Mouse (Mus musculus) adrenal gland, postnatal 25 days (tissue): ENCODE measurements around the gene Elmsan1. TPM values are rescaled to one million over a fixed set of nuclear protein-coding genes. Genes with fewer than 3 reads are reported as not detected.

Experiments used
- total RNA-seq: library from RNA; stranded (reverse); gene quantifications from 2 replicates; pipeline ENCODE4 v1.2.3, GENCODE M21; 2021

Elmsan1 gene
- total RNA-seq, 1 experiment from 2014 or later, result 32.8 TPM

Other genes with a start within 250 kb of the Elmsan1 start
- gene Heatr4, start 234.0 kb downstream of the Elmsan1 start, total RNA-seq, result not detected in 2 replicates
- 15.2 and 17.1 TPM in 2 replicates for gene Acot2, start 231.0 kb downstream of the Elmsan1 start, total RNA-seq
- gene Acot1, start 209.4 kb downstream of the Elmsan1 start, total RNA-seq, result 6.3 and 7.7 TPM in 2 replicates
- 1.5 and 1.7 TPM in 2 replicates for gene Acot4, start 180.5 kb downstream of the Elmsan1 start, total RNA-seq
- gene Gm49366, start 179.9 kb downstream of the Elmsan1 start, total RNA-seq, result not detected in 2 replicates
- not detected in 2 replicates for gene Acot3, start 166.7 kb downstream of the Elmsan1 start, total RNA-seq
- 0.33 TPM in 1 of 2 replicates, not detected in the other for gene Acot5, start 149.6 kb downstream of the Elmsan1 start, total RNA-seq
- gene Acot6, start 118.2 kb downstream of the Elmsan1 start, total RNA-seq, result 4.9 and 5.0 TPM in 2 replicates
- 11.9 and 20.7 TPM in 2 replicates for gene Dnal1, start 104.5 kb downstream of the Elmsan1 start, total RNA-seq
- 0.64 TPM in 1 of 2 replicates, not detected in the other for gene Pnma1, start 70.4 kb downstream of the Elmsan1 start, total RNA-seq
- gene Ptgr2, start 66.4 kb upstream of the Elmsan1 start, total RNA-seq, result 74.9 and 93.1 TPM in 2 replicates
- 41.4 and 42.0 TPM in 2 replicates for gene Zfp410, start 98.0 kb upstream of the Elmsan1 start, total RNA-seq
- 53.9 and 67.3 TPM in 2 replicates for gene Coq6, start 142.8 kb upstream of the Elmsan1 start, total RNA-seq
- 2.9 and 3.0 TPM in 2 replicates for gene Fam161b, start 143.0 kb upstream of the Elmsan1 start, total RNA-seq
- 137 and 159 TPM in 2 replicates for gene Entpd5, start 190.1 kb upstream of the Elmsan1 start, total RNA-seq
- 3.5 and 4.3 TPM in 2 replicates for gene Bbof1, start 190.2 kb upstream of the Elmsan1 start, total RNA-seq
- gene Rnf113a2, start 198.3 kb upstream of the Elmsan1 start, total RNA-seq, result 17.9 and 19.3 TPM in 2 replicates
- gene Aldh6a1, start 232.1 kb upstream of the Elmsan1 start, total RNA-seq, result 156 and 187 TPM in 2 replicates
- 18.1 and 18.5 TPM in 2 replicates for gene Lin52, start 232.5 kb upstream of the Elmsan1 start, total RNA-seq